Mouse (Mus musculus) thymus, adult 2 months (tissue): ENCODE measurements at regions not wholly inside any gene's neighbourhood (a gene's known extent, or its start where the extent isn't known, plus 50 kb on each side); places are given as distances from the start of the nearest gene placed in this dataset.

ENCODE experiments used
- CTCF ChIP-seq: fragments of 200-500 bp; IDR thresholded peaks from 2 replicates; pipeline ENCODE4 v1.5.1; 2012; ENCODE audit warnings: mild to moderate bottlenecking, control low read depth, low read length, moderate library complexity, borderline replicate concordance; ENCODE audit not compliant: control insufficient read depth, poor library complexity, insufficient read depth; ENCODE audit errors: extremely low read depth
- POLR2A ChIP-seq: fragments of 200-500 bp; IDR thresholded peaks from 2 replicates; pipeline ENCODE4 v1.6.1; 2012; ENCODE audit warnings: mild to moderate bottlenecking, low read length, control low read depth, moderate library complexity; ENCODE audit not compliant: control insufficient read depth, poor library complexity, insufficient read depth; ENCODE audit errors: extremely low read depth

DNA sequence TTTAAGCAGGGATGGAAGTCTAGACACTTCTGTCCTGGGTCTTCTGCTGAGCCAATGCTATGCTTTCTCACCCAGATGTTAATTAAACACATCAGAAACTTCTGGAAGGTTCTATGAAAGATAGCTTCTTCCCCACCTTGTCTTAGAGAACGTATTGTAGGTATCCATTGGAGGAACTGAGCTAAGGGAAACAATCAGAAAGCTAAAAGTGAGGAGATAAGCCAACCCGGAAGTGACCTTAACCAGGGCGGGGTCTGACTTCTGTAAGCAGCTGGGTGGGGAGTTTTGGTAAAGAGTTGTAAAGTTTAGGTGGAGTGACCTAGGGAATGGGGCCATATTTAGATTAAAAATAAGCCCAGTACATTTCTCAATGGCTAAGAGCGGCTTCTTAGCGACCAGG, 95.1 kb upstream of the Nrbf2 start:
- TF ChIP-seq CTCF (no peak), POLR2A (no peak)
